Mouse (Mus musculus) myocyte (in vitro differentiated cells): ENCODE results near the gene Gm973.

Source experiments
- CEBPB ChIP-seq: IDR thresholded peaks from 2 replicates; pipeline ENCODE4 v1.6.1; 2011; ENCODE audit warnings: mild to moderate bottlenecking, moderate library complexity; ENCODE audit not compliant: poor library complexity, insufficient read depth, severe bottlenecking
- MYOD1 ChIP-seq, 3 experiments: IDR thresholded peaks; one replicate each; pipeline ENCODE4 v1.6.1; 2011; ENCODE audit warnings: control low read depth in 2 of 3, low read depth in 2 of 3, mild to moderate bottlenecking in 2 of 3, moderate library complexity in 1 of 3; ENCODE audit not compliant: insufficient read length in 2 of 3, control insufficient read depth in 1 of 3
- POLR2A ChIP-seq: IDR thresholded peaks from one replicate; pipeline ENCODE4 v1.6.1; 2011; ENCODE audit warnings: low read depth, mild to moderate bottlenecking, control low read depth, moderate library complexity; ENCODE audit not compliant: insufficient read length
- POLR2AphosphoS2 ChIP-seq: IDR thresholded peaks from one replicate; pipeline ENCODE4 v1.6.1; 2011; ENCODE audit warnings: low read depth, control low read depth; ENCODE audit not compliant: insufficient read length
- TCF12 ChIP-seq: IDR thresholded peaks from one replicate; pipeline ENCODE4 v1.6.1; 2011; ENCODE audit warnings: mild to moderate bottlenecking, control low read depth; ENCODE audit not compliant: poor library complexity, insufficient read depth, severe bottlenecking
- TCF3 ChIP-seq: IDR thresholded peaks from one replicate; pipeline ENCODE4 v1.6.1; 2011; ENCODE audit warnings: low read depth, control low read depth; ENCODE audit not compliant: insufficient read length
- USF1 ChIP-seq: IDR thresholded peaks from one replicate; pipeline ENCODE4 v1.6.1; 2011; ENCODE audit warnings: low read depth, mild to moderate bottlenecking, control low read depth, moderate library complexity

GRCm38 (mm10) chr1:59589271-59589670 lies 73.2 kb downstream of the Gm973 start:
- TF ChIP-seq CEBPB = no peak
- no peak for TF ChIP-seq POLR2A
- no peak for TF ChIP-seq TCF12
- no peak for TF ChIP-seq POLR2AphosphoS2
- no peak for TF ChIP-seq MYOD1 (IDR thresholded peaks at IDR 0.05; ENCODE audit: control insufficient read depth in 1 of 3, insufficient read length in 2 of 3, low read depth in 2 of 3)
- TF ChIP-seq TCF3 = no peak
- no peak for TF ChIP-seq USF1
